Mouse (Mus musculus): Measurements from ENCODE around the gene Ubash3b.

DNA sequence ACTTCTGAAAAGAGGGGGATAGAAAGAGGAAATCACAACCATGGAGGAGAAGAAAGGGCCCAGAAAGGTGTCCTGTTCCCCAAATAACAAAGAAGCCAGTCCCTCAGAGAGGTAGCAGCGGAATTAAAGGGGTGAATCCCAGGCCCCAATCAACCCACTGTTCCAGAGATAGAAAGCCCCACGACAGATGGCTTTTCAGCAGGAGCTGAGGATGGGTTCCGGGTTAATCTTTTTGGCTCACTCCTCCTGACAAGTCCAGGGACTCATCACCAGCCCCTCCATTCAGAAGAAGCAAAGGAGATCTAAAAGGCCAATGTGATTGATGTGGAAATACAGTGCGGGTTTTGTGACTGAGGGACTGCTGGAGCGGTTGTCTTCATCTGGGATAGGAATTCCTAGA, 117.9 kb downstream of the Ubash3b start:
- TF ChIP-seq CTCF (IDR thresholded peaks at IDR 0.05; ENCODE audit: borderline replicate concordance, insufficient read depth, low read depth, low read length) (no peak), POLR2A (IDR thresholded peaks at IDR 0.05; ENCODE audit: borderline replicate concordance, insufficient read depth, low read length) (no peak)
